Mouse (Mus musculus) neural tube, embryonic 11.5 days (tissue): ENCODE measurements around the gene Prkce. TPM values are rescaled to one million over a fixed set of nuclear protein-coding genes. Genes with fewer than 3 reads are reported as not detected.

ENCODE experiments used
- ATAC-seq: fragments of 200-750 bp; cut with Nextera tagmentation; 2 replicates; pipeline ENCODE4 v1.8.0; 2017; ENCODE audit warnings: moderate number of reproducible peaks, mild to moderate bottlenecking, moderate TSS enrichment, moderate library complexity; ENCODE audit not compliant: insufficient read depth, low FRiP score, low TSS enrichment
- DNase-seq: peaks from one replicate; pipeline ENCODE4 v3.0.0-alpha.2; 2015; ENCODE audit warnings: low spot score
- H3K27ac ChIP-seq: fragments of 300-500 bp; sonication (generic); 2 replicates; pipeline ENCODE4 v1.5.1; 2014; ENCODE audit warnings: low read depth, mild to moderate bottlenecking, low read length
- H3K27me3 ChIP-seq: fragments of 300-500 bp; sonication (generic); 2 replicates; pipeline ENCODE4 v1.6.1; 2014; ENCODE audit warnings: mild to moderate bottlenecking, low read length, mixed read lengths; ENCODE audit not compliant: control insufficient read depth, insufficient read depth
- H3K36me3 ChIP-seq: fragments of 300-500 bp; sonication (generic); 2 replicates; pipeline ENCODE4 v1.6.1; 2014; ENCODE audit warnings: mild to moderate bottlenecking, low read length, moderate library complexity, mixed read lengths; ENCODE audit not compliant: control insufficient read depth, insufficient read depth
- H3K4me1 ChIP-seq: fragments of 300-500 bp; sonication (generic); 2 replicates; pipeline ENCODE4 v1.6.1; 2014; ENCODE audit warnings: low read length, mixed read lengths; ENCODE audit not compliant: control insufficient read depth, insufficient read depth
- H3K4me2 ChIP-seq: fragments of 300-500 bp; sonication (generic); 2 replicates; pipeline ENCODE4 v1.6.1; 2014; ENCODE audit warnings: low read depth, mild to moderate bottlenecking, moderate library complexity
- H3K4me3 ChIP-seq: fragments of 300-500 bp; sonication (generic); 2 replicates; pipeline ENCODE4 v1.5.1; 2014; ENCODE audit warnings: low read depth, low read length
- H3K9ac ChIP-seq: fragments of 300-500 bp; sonication (generic); 2 replicates; pipeline ENCODE4 v1.6.1; 2014; ENCODE audit warnings: mild to moderate bottlenecking, low read length
- H3K9me3 ChIP-seq: fragments of 300-500 bp; sonication (generic); 2 replicates; pipeline ENCODE4 v1.6.1; 2016; ENCODE audit warnings: low read length; ENCODE audit not compliant: control insufficient read depth
- WGBS: fragments of 180-500 bp; shearing (Covaris S2); extraction: QIAGEN DNeasy Blood & Tissue Kit; methylation state at CpG from one replicate; pipeline ENCODE4 v1.1.7; 2014; 5-methylcytosine and 5-hydroxymethylcytosine counted together
- polyA plus RNA-seq: library from polyadenylated mRNA; unstranded; fragments of >200 nt; fragmentation: Nextera tagmentation; extraction: Ambion mirVana; gene quantifications from 2 replicates; pipeline ENCODE4 v1.2.1, GENCODE M21; 2014

Prkce gene
- polyA plus RNA-seq, 1 experiment from 2014 or later: 13.3 TPM

- no peak for ATAC-seq
- no peak overlapping the region for H3K4me2 ChIP-seq
- WGBS: 87% methylated on average over 4 of the region's 4 CpGs
These were observed 535.8 kb downstream of the Prkce start for GRCm38 (mm10) chr17:86703336-86703735.

GRCm38 (mm10) chr17:86705236-86705635 is 537.7 kb downstream of the Prkce start:
- no peak for ATAC-seq
- 91% methylated on average over 3 of the region's 3 CpGs for WGBS
- H3K36me3 ChIP-seq: no peaks in the 10 kb centered on the region

More at GRCm38 (mm10) chr17:86703336-86703735, 535.8 kb downstream of the Prkce start:
- Histone ChIP-seq H3K27ac (no peak overlapping the region), H3K27me3 (no peaks in the 10 kb centered on the region), H3K9me3 (no peaks in the 10 kb centered on the region), H3K9ac (no peak overlapping the region), H3K4me1 (no peaks in the 10 kb centered on the region), H3K36me3 (no peaks in the 10 kb centered on the region), H3K4me3 (no peak overlapping the region)
- no peak for DNase-seq

GRCm38 (mm10) chr17:86706467-86706866 is 538.9 kb downstream of the Prkce start:
- no peaks in the 10 kb centered on the region for H3K36me3 ChIP-seq
- no peaks in the 10 kb centered on the region for H3K27me3 ChIP-seq
- no peak overlapping the region for H3K27ac ChIP-seq
- ATAC-seq: no peak
- DNase-seq: no peak
- 76% methylated on average over 1 of the region's 1 CpGs for WGBS
- H3K9ac ChIP-seq: no peak overlapping the region
- no peak overlapping the region for H3K4me2 ChIP-seq
- no peaks in the 10 kb centered on the region for H3K9me3 ChIP-seq
- H3K4me1 ChIP-seq: no peaks in the 10 kb centered on the region
- H3K4me3 ChIP-seq: no peak overlapping the region

More at GRCm38 (mm10) chr17:86705236-86705635, 537.7 kb downstream of the Prkce start:
- Histone ChIP-seq H3K4me1 (no peaks in the 10 kb centered on the region), H3K9me3 (no peaks in the 10 kb centered on the region), H3K27ac (no peak overlapping the region), H3K9ac (no peak overlapping the region), H3K4me2 (no peak overlapping the region), H3K4me3 (no peak overlapping the region), H3K27me3 (no peaks in the 10 kb centered on the region)
- no peak for DNase-seq

Other genes starting within 250 kb of the Prkce start
- 9.7 and 12.0 TPM in 2 replicates for gene Srbd1, start 22.6 kb upstream of the Prkce start, polyA plus RNA-seq